Mouse (Mus musculus) cerebral cortex, adult 2 months (tissue): ENCODE measurements around the gene Itprid2.

Source experiments
- WGBS: fragments of 180-500 bp; shearing (Covaris S2); methylation state at CpG from one replicate; pipeline ENCODE4 v1.1.7; 2018; 5-methylcytosine and 5-hydroxymethylcytosine counted together

Gene Itprid2

GRCm38 (mm10) chr2:79651701-79652100 is 16.5 kb downstream of the Itprid2 start:
- WGBS = 90% methylated on average over 3 of the region's 3 CpGs

GRCm38 (mm10) chr2:79652502-79652901 is 17.4 kb downstream of the Itprid2 start:
- 89% methylated on average over 4 of the region's 4 CpGs for WGBS

GRCm38 (mm10) chr2:79653093-79653808 is 18.1 kb downstream of the Itprid2 start:
- WGBS = 50% methylated on average over 6 of the region's 6 CpGs

GRCm38 (mm10) chr2:79653809-79654164 is 18.6 kb downstream of the Itprid2 start:
- 55% methylated on average over 2 of the region's 2 CpGs for WGBS

- WGBS = 87% methylated on average over 8 of the region's 8 CpGs
Measured at GRCm38 (mm10) chr2:79657062-79657461, 21.9 kb downstream of the Itprid2 start.

GRCm38 (mm10) chr2:79660417-79661185 is 25.4 kb downstream of the Itprid2 start:
- 91% methylated on average over 12 of the region's 12 CpGs for WGBS

GRCm38 (mm10) chr2:79661486-79662104 is 26.4 kb downstream of the Itprid2 start:
- WGBS = 80% methylated on average over 7 of the region's 7 CpGs

- 71% methylated on average over 3 of the region's 3 CpGs for WGBS
Measured at GRCm38 (mm10) chr2:79664532-79665286, 29.6 kb downstream of the Itprid2 start.

GRCm38 (mm10) chr2:79665492-79665891 is 30.3 kb downstream of the Itprid2 start:
- 51% methylated on average over 3 of the region's 3 CpGs for WGBS

- 82% methylated on average over 3 of the region's 3 CpGs for WGBS
Measured at GRCm38 (mm10) chr2:79675266-79675665, 40.1 kb downstream of the Itprid2 start.

GRCm38 (mm10) chr2:79677663-79678257 is 42.6 kb downstream of the Itprid2 start:
- WGBS = 83% methylated on average over 1 of the region's 1 CpGs

GRCm38 (mm10) chr2:79681672-79682071 is 46.5 kb downstream of the Itprid2 start:
- 64% methylated on average over 4 of the region's 4 CpGs for WGBS

GRCm38 (mm10) chr2:79683258-79683657 is 48.1 kb downstream of the Itprid2 start:
- 52% methylated on average over 4 of the region's 4 CpGs for WGBS

- WGBS = 71% methylated on average over 3 of the region's 3 CpGs
Measured at GRCm38 (mm10) chr2:79690838-79691237, 55.7 kb downstream of the Itprid2 start.

GRCm38 (mm10) chr2:79695190-79695589 is 60.0 kb downstream of the Itprid2 start:
- 97% methylated on average over 4 of the region's 4 CpGs for WGBS

GRCm38 (mm10) chr2:79695939-79696338 is 60.8 kb downstream of the Itprid2 start:
- 89% methylated on average over 12 of the region's 12 CpGs for WGBS

GRCm38 (mm10) chr2:79696478-79697230 is 61.5 kb downstream of the Itprid2 start:
- 69% methylated on average over 10 of the region's 10 CpGs for WGBS

GRCm38 (mm10) chr2:79698166-79698565 is 63.0 kb downstream of the Itprid2 start:
- WGBS = 39% methylated on average over 2 of the region's 2 CpGs

- 96% methylated on average over 2 of the region's 2 CpGs for WGBS
Measured at GRCm38 (mm10) chr2:79704773-79705172, 69.6 kb downstream of the Itprid2 start.

GRCm38 (mm10) chr2:79707575-79707974 is 72.4 kb downstream of the Itprid2 start, which contains the start of gene Ppp1r1c:
Gene Ppp1r1c, plus strand, starts transcription at chr2:79707780.
- WGBS = 69% methylated on average over 6 of the region's 6 CpGs

- WGBS = 76% methylated on average over 3 of the region's 3 CpGs
Measured at GRCm38 (mm10) chr2:79713662-79714091, 78.5 kb downstream of the Itprid2 start.
